Mouse (Mus musculus) heart, adult 18-20 months (tissue): ENCODE measurements around the gene Gm17027. TPM values are rescaled to one million over a fixed set of nuclear protein-coding genes. Genes with fewer than 3 reads are reported as not detected.
"Not testable (repeated sequence)": the region's sequence is repeated elsewhere in the genome, so short reads cannot be mapped to it uniquely, and the experiment has no call there.

Experiments used
- DNase-seq, 2 experiments: peaks; one replicate each; pipeline ENCODE4 v3.0.0; 2021 to 2022; ENCODE audit warnings: mixed read lengths in 1 of 2
- long read RNA-seq, 2 experiments: library from polyadenylated mRNA; stranded (forward); transcript quantifications; one replicate each; pipeline ENCODE4 v2.0.0; 2021
- total RNA-seq, 2 experiments: library from RNA; stranded (reverse); gene quantifications; 2 replicates each; pipeline ENCODE4 v1.2.3; 2021

The Gm17027 gene
- not detected for total RNA-seq
- long read RNA-seq, experiment 1: 0 reads
- long read RNA-seq, experiment 2: 0 reads

DNA sequence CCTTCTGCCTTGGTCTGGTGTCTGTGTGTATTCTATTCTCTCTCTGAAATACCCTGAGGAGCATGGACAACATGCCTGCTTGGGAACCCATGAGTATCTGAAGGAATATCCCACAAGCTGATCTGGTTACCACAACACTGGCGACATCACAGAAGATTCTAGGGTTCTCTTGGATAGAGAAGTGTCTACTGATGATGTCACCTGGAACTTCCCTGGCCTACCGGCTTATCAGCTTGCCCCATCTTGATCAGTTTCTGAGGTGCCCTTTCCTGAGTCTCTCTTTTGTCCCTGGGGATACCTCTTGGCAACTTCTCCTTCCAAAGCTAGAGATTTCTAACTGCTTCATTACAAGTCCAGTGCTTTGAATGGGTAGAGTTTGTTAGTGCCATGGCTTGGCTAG lies at the start of gene Gm17027:
TSS of gene Gm17027 (minus strand) at position 101 of the 400 bp plus-strand sequence.
- not testable (repeated sequence) for DNase-seq

DNA sequence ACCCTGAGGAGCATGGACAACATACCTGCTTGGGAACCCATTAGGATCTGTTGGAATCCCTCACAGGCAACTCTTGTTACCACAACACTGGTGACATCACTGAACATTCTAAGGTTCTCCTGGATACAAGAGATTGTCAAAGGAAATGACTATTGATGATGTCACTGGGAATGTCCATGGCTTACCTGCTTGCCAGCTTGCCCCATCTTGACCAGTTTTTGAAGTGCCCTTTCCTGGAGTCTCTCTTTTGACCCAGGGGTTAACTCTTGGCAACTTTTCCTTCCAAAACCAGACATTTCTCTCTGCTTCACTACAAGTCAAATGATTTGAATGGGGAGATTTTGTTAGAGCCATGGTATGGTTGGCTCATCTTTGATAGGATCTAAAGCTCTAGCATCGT lies 28.3 kb upstream of the Gm17027 start, which contains the start of gene Gm3573:
TSS of gene Gm3573 (minus strand) at position 101 of the 400 bp plus-strand sequence.
- DNase-seq: not testable (repeated sequence)

DNA sequence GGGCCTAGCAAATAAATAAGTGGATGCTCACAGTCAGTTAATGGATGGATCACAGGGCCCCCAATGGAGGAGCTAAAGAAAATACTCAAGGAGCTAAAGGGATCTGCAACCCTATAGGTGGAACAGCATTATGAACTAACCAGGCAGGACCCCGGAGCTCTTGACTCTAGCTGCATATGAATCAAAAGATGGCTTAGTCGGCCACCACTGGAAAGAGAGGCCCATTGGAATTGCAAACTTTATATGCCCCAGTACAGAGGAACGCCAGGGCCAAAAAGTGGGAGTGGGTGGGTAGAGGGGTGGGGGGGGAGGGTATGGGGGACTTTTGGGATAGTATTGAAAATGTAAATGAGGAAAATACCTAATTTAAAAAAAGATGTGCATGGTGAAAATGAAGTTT lies 21.5 kb upstream of the Gm17027 start:
- peak in 1 of 2 experiments; percentile 3 for DNase-seq

DNA sequence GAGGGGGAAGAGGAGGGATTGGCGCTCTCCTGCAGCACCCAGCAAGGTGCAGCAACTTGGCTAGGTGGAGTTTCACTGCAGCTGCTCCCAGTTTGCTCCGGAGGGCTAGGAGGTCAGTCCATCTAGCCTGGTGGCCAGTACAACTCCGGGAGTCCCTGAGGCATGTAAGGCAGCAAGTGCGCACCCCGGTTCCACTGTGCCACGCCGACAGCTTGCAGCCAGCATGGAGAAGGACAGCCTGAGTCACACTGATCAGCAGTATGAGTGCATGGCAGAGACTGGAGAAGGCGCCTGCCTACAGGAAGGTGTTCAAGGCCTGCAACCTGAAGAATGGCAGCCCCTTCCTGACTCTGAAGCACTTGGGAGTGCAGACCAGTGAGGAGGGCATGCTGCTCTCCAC lies 27.9 kb downstream of the Gm17027 start:
- DNase-seq: not testable (repeated sequence)

GRCm38 (mm10) chr14:42133806-42134205 lies 28.6 kb downstream of the Gm17027 start:
- DNase-seq: not testable (repeated sequence)

DNA sequence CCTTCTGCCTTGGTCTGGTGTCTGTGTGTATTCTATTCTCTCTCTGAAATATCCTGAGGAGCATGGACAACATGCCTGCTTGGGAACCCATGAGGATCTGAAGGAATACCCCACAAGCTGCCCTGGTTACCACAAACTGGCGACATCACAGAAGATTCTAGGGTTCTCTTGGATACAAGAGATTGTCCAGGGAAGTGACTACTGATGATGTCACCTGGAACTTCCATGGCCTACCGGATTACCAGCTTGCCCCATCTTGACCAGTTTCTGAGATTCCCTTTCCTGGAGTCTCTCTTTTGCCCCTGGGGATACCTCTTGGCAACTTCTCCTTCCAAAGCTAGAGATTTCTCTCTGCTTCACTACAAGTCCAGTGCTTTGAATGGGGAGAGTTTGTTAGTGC lies 45.2 kb downstream of the Gm17027 start, which contains the start of gene Gm7951:
TSS of gene Gm7951 (minus strand) at position 101 of the 400 bp plus-strand sequence.
- not testable (repeated sequence) for DNase-seq

Other genes starting within 250 kb of the Gm17027 start
- not detected for gene 1700049E17Rik1, start 237.7 kb downstream of the Gm17027 start, total RNA-seq
- gene 1700024B05Rik, start 218.6 kb downstream of the Gm17027 start, total RNA-seq: not detected
- not detected for gene Gm6401, start 194.7 kb downstream of the Gm17027 start, total RNA-seq
- gene Gm3543, start 179.3 kb downstream of the Gm17027 start, total RNA-seq: not detected
- gene Gm7951, start 45.3 kb downstream of the Gm17027 start, total RNA-seq: not detected
- gene Gm3573, start 28.2 kb upstream of the Gm17027 start, total RNA-seq: not detected
- gene Gm17026, start 97.4 kb upstream of the Gm17027 start, total RNA-seq: not detected
- not detected for gene Gm9611, start 134.7 kb upstream of the Gm17027 start, total RNA-seq
- not detected for gene Gm7995, start 147.6 kb upstream of the Gm17027 start, total RNA-seq